Mouse (Mus musculus) kidney, adult 2 months (tissue): ENCODE measurements around the gene Olfr49. TPM values are rescaled to one million over a fixed set of nuclear protein-coding genes. Genes with fewer than 3 reads are reported as not detected.

Source experiments
- DNase-seq: peaks from one replicate; pipeline ENCODE4 v3.0.0; 2021
- H3K27ac ChIP-seq: fragments of 200-500 bp; 2 replicates; pipeline ENCODE4 v1.5.1; 2012; ENCODE audit warnings: low read depth, low read length, control low read depth, inconsistent platforms; ENCODE audit not compliant: insufficient read depth
- H3K27me3 ChIP-seq: fragments of 200-500 bp; replicated peaks from 2 replicates; pipeline ENCODE4 v1.6.1; 2012; ENCODE audit warnings: mild to moderate bottlenecking, moderate library complexity, low read length, inconsistent platforms; ENCODE audit not compliant: control insufficient read depth, insufficient read depth
- H3K36me3 ChIP-seq: fragments of 200-500 bp; 2 replicates; pipeline ENCODE4 v1.6.1; 2012; ENCODE audit warnings: mild to moderate bottlenecking, moderate library complexity, low read length, inconsistent platforms; ENCODE audit not compliant: control insufficient read depth, insufficient read depth
- H3K4me1 ChIP-seq: fragments of 200-500 bp; 2 replicates; pipeline ENCODE4 v1.6.1; 2011; ENCODE audit warnings: low read length; ENCODE audit not compliant: control insufficient read depth, insufficient read depth
- H3K4me3 ChIP-seq: fragments of 200-500 bp; 2 replicates; pipeline ENCODE4 v1.5.1; 2011; ENCODE audit warnings: mild to moderate bottlenecking, low read depth, low read length, control low read depth; ENCODE audit not compliant: insufficient read depth
- CTCF ChIP-seq: fragments of 200-500 bp; conservative IDR thresholded peaks from 2 replicates; pipeline ENCODE4 v1.5.1; 2011; ENCODE audit warnings: low read depth, mild to moderate bottlenecking, control low read depth, low read length, moderate library complexity, mixed read lengths; ENCODE audit not compliant: insufficient read depth, insufficient read length
- POLR2A ChIP-seq: fragments of 200-500 bp; IDR thresholded peaks from one replicate; pipeline ENCODE4 v1.6.1; 2011; ENCODE audit warnings: low read depth, low read length, control low read depth
- WGBS: fragments of 180-500 bp; shearing (Covaris S2); methylation state at CpG from one replicate; pipeline ENCODE4 v1.1.7; 2018; 5-methylcytosine and 5-hydroxymethylcytosine counted together
- polyA plus RNA-seq: library from polyadenylated mRNA; depleted of rRNA; stranded (reverse); fragments of >200 nt; gene quantifications from 2 replicates; pipeline ENCODE4 v1.2.3, GENCODE M21; 2012

Olfr49 gene
- polyA plus RNA-seq, 1 experiment, result not detected

GRCm38 (mm10) chr14:54271976-54272606, 12.6 kb downstream of the Olfr49 start:
- Histone ChIP-seq H3K4me1 (no peaks in the 10 kb centered on the region), H3K4me3 (no peak overlapping the region), H3K27ac (no peak overlapping the region), H3K27me3 (no peaks in the 10 kb centered on the region), H3K36me3 (no peaks in the 10 kb centered on the region; the same call in 1 of the 2 replicates)
- 66% methylated on average over 3 of the region's 3 CpGs for WGBS
- no peak for DNase-seq
- TF ChIP-seq CTCF (no peak), POLR2A (no peak)

- TF ChIP-seq CTCF, result no peak
- TF ChIP-seq POLR2A, result no peak
- Histone ChIP-seq H3K36me3 (peaks cover 1% of the 10 kb centered on the region; the same call in 1 of the 2 replicates), H3K4me1 (no peaks in the 10 kb centered on the region), H3K27me3 (no peaks in the 10 kb centered on the region), H3K27ac (no peak overlapping the region), H3K4me3 (no peak overlapping the region)
- DNase-seq, result no peak
- 92% methylated on average over 3 of the region's 3 CpGs for WGBS
These were observed 14.3 kb downstream of the Olfr49 start for GRCm38 (mm10) chr14:54270413-54270812.

GRCm38 (mm10) chr14:54269566-54269965, 15.2 kb downstream of the Olfr49 start:
- Histone ChIP-seq H3K27ac (no peak overlapping the region), H3K4me3 (no peak overlapping the region), H3K27me3 (no peaks in the 10 kb centered on the region), H3K36me3 (peaks cover 1% of the 10 kb centered on the region; the same call in 1 of the 2 replicates), H3K4me1 (no peaks in the 10 kb centered on the region)
- no peak for TF ChIP-seq CTCF
- WGBS, result 95% methylated on average over 3 of the region's 3 CpGs
- no peak for DNase-seq

- peaks cover 1% of the 10 kb centered on the region; the same call in 1 of the 2 replicates for H3K36me3 ChIP-seq
- H3K27me3 ChIP-seq, result no peaks in the 10 kb centered on the region
- TF ChIP-seq POLR2A (no peak), CTCF (no peak)
- H3K4me1 ChIP-seq, result no peaks in the 10 kb centered on the region
- H3K27ac ChIP-seq, result no peak overlapping the region
- WGBS, result 92% methylated on average over 10 of the region's 10 CpGs
- no peak overlapping the region for H3K4me3 ChIP-seq
- DNase-seq, result no peak
These were observed 16.8 kb downstream of the Olfr49 start for GRCm38 (mm10) chr14:54267966-54268365.

- DNase-seq, result no peak
- no peaks in the 10 kb centered on the region for H3K4me1 ChIP-seq
- no peak for TF ChIP-seq POLR2A
- no peak for TF ChIP-seq CTCF
- WGBS, result 89% methylated on average over 6 of the region's 6 CpGs
- H3K27me3 ChIP-seq, result no peaks in the 10 kb centered on the region
- H3K4me3 ChIP-seq, result no peak overlapping the region
- H3K36me3 ChIP-seq, result peaks cover 1% of the 10 kb centered on the region; the same call in 1 of the 2 replicates
- no peak overlapping the region for H3K27ac ChIP-seq
These were observed 18.8 kb downstream of the Olfr49 start for GRCm38 (mm10) chr14:54265951-54266350.

GRCm38 (mm10) chr14:54265093-54265492, 19.6 kb downstream of the Olfr49 start:
- Histone ChIP-seq H3K27me3 (no peaks in the 10 kb centered on the region), H3K36me3 (peaks cover 1% of the 10 kb centered on the region; the same call in 1 of the 2 replicates), H3K27ac (no peak overlapping the region), H3K4me3 (no peak overlapping the region), H3K4me1 (peaks cover 3% of the 10 kb centered on the region; the same call in 1 of the 2 replicates)
- 78% methylated on average over 10 of the region's 10 CpGs for WGBS
- TF ChIP-seq CTCF, result no peak
- no peak for TF ChIP-seq POLR2A
- DNase-seq, result no peak

DNA sequence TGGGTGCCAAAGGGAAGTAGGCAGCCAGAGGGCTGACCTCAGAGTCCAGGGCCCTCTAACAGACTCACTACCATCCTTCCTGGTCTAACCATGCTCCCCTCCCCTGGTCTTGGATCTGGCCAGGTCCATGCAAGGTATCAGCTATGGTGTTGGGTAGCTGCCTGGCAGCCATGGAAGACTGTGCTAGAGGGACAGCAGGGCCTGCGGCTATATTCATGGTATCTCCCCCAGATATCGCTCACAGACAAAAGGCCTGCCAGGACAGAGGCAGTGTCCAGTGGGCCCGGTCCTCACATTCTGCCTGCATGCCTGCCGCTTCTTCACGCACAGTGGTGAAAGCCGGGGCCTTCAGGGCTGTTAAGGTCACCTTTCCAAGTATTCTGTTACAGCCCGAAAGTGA, 20.5 kb downstream of the Olfr49 start:
- H3K4me1 ChIP-seq, result peaks cover 8% of the 10 kb centered on the region
- no peaks in the 10 kb centered on the region for H3K27me3 ChIP-seq
- WGBS, result 88% methylated on average over 7 of the region's 7 CpGs
- DNase-seq, result no peak
- TF ChIP-seq POLR2A (no peak), CTCF (no peak)
- H3K4me3 ChIP-seq, result no peak overlapping the region
- H3K36me3 ChIP-seq, result peaks cover 1% of the 10 kb centered on the region; the same call in 1 of the 2 replicates
- no peak overlapping the region for H3K27ac ChIP-seq

GRCm38 (mm10) chr14:54263099-54263498, 21.6 kb downstream of the Olfr49 start:
- WGBS, result 96% methylated on average over 6 of the region's 6 CpGs
- no peak for DNase-seq
- TF ChIP-seq POLR2A, result no peak
- no peak for TF ChIP-seq CTCF

More at GRCm38 (mm10) chr14:54263099-54263498, 21.6 kb downstream of the Olfr49 start:
- Histone ChIP-seq H3K4me3 (no peak overlapping the region), H3K27me3 (no peaks in the 10 kb centered on the region), H3K36me3 (peaks cover 1% of the 10 kb centered on the region; the same call in 1 of the 2 replicates), H3K27ac (no peak overlapping the region), H3K4me1 (peaks cover 11% of the 10 kb centered on the region)
